Mouse (Mus musculus) heart, adult 2 months (tissue): ENCODE data around the gene Dlg5.

Experiments used
- CTCF ChIP-seq: fragments of 200-600 bp; IDR thresholded peaks from 2 replicates; pipeline ENCODE4 v1.8.1; 2022; ENCODE audit warnings: antibody characterized with exemption, mild to moderate bottlenecking, moderate library complexity
- EP300 ChIP-seq: fragments of 200-500 bp; IDR thresholded peaks from 2 replicates; pipeline ENCODE4 v1.6.1; 2011; ENCODE audit warnings: low read depth, low read length, control low read depth; ENCODE audit not compliant: insufficient read depth
- POLR2A ChIP-seq: fragments of 200-500 bp; IDR thresholded peaks from 2 replicates; pipeline ENCODE4 v1.6.1; 2011; ENCODE audit warnings: mild to moderate bottlenecking, low read depth, low read length, control low read depth; ENCODE audit not compliant: insufficient read depth

DNA sequence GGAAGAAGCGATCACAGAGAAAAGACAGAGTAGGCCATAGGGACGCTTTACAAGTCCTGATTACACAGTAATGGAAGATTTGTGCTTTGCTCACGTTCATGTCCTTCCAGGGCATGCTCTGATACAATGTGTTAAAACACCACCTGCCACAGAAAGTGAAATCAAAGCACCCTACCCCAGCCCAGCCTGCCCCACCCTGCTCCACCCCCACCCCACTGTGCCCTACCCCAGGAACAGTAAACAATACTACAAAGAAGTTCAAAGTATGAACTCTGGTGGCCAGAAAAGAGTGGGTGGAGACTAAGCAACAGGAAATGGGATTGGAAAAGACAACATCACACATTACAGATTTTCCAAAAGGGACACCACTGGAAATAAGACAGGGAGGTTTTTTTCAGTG lies 104.0 kb downstream of the Dlg5 start:
- TF ChIP-seq CTCF = no peak
- TF ChIP-seq POLR2A = no peak
- no peak for TF ChIP-seq EP300
